Mouse (Mus musculus) forebrain, embryonic 13.5 days (tissue): ENCODE data around the gene L3mbtl4. TPM values are rescaled to one million over a fixed set of nuclear protein-coding genes. Genes with fewer than 3 reads are reported as not detected.

Experiments
- ATAC-seq: fragments of 200-750 bp; cut with Nextera tagmentation; 2 replicates; pipeline ENCODE4 v1.8.0; 2017
- H3K27ac ChIP-seq: fragments of 300-500 bp; sonication (generic); 2 replicates; pipeline ENCODE4 v1.5.1; 2015; ENCODE audit warnings: inconsistent platforms, mild to moderate bottlenecking, moderate library complexity
- H3K27me3 ChIP-seq: fragments of 300-500 bp; sonication (generic); 2 replicates; pipeline ENCODE4 v1.6.1; 2015; ENCODE audit warnings: mild to moderate bottlenecking, inconsistent platforms
- H3K36me3 ChIP-seq: fragments of 300-500 bp; sonication (generic); 2 replicates; pipeline ENCODE4 v1.6.1; 2015; ENCODE audit warnings: mild to moderate bottlenecking, inconsistent platforms; ENCODE audit not compliant: poor library complexity, severe bottlenecking
- H3K4me1 ChIP-seq: fragments of 300-500 bp; sonication (generic); 2 replicates; pipeline ENCODE4 v1.6.1; 2015; ENCODE audit warnings: inconsistent platforms
- H3K4me2 ChIP-seq: fragments of 300-500 bp; sonication (generic); 2 replicates; pipeline ENCODE4 v1.6.1; 2015; ENCODE audit warnings: inconsistent platforms, mild to moderate bottlenecking, moderate library complexity
- H3K4me3 ChIP-seq: fragments of 300-500 bp; sonication (generic); 2 replicates; pipeline ENCODE4 v1.5.1; 2015; ENCODE audit warnings: mild to moderate bottlenecking, inconsistent platforms
- H3K9ac ChIP-seq: fragments of 300-500 bp; sonication (generic); 2 replicates; pipeline ENCODE4 v1.6.1; 2015; ENCODE audit warnings: mild to moderate bottlenecking, inconsistent platforms
- H3K9me3 ChIP-seq: fragments of 300-500 bp; sonication (generic); replicated peaks from 2 replicates; pipeline ENCODE4 v1.6.1; 2016; ENCODE audit warnings: inconsistent platforms
- WGBS: fragments of 180-500 bp; shearing (Covaris S2); methylation state at CpG from one replicate; pipeline ENCODE4 v1.1.7; 2015; 5-methylcytosine and 5-hydroxymethylcytosine counted together
- polyA plus RNA-seq: library from polyadenylated mRNA; unstranded; fragments of >200 nt; fragmentation: Nextera tagmentation; extraction: Ambion mirVana; gene quantifications from 2 replicates; pipeline ENCODE4 v1.2.1, GENCODE M21; 2015

The L3mbtl4 gene
- polyA plus RNA-seq, 1 experiment from 2014 or later: 0.93 TPM

- Histone ChIP-seq H3K4me2 (no peak within 1 kb of the TSS), H3K4me3 (no peak within 1 kb of the TSS), H3K27me3 (no peaks in the 10 kb centered on the region), H3K4me1 (no peaks in the 10 kb centered on the region), H3K36me3 (no peaks in the 10 kb centered on the region), H3K27ac (no peak within 1 kb of the TSS), H3K9ac (no peak within 1 kb of the TSS), H3K9me3 (no peaks in the 10 kb centered on the region)
- WGBS: 74% methylated on average over 6 of the region's 6 CpGs
- no peak for ATAC-seq
Measured at GRCm38 (mm10) chr17:68826323-68826722, 552.7 kb downstream of the L3mbtl4 start, which contains the start of gene Tmem200c. Tmem200c (plus strand) TSS chr17:68826623.
